ENCODE assay signal across 8 mouse cellular contexts in the genomic region with DNA sequence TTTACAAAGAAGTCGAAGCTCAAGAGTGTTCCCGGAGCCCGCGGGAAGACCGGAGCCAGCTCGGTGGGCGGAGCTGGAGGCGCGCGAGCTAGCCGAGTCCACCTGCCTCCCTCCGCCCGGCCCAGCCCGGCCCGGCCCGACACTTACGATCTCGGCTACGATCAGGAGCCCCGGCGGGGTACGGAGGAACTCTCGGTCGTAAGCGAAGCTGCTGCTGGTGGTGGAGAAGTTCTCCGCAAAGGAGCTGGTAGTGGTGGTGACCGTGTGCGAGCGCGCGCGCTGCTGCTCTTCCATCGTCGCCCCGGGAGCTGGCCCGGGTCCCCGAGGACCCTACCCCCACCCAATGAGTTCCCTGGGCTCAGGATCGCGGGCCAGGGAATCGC. TPM values are rescaled to one million over a fixed set of nuclear protein-coding genes. Genes with fewer than 3 reads are reported as not detected.
DNase-seq lines count a peak whose midpoint lies in the region; ATAC-seq and TF ChIP-seq lines count a peak whose summit lies in the region.

No protein-coding gene starts in this region.

- 0 out of 2 replicates have a peak, but pooled peaks cover 3% of the 10 kb centered on the region for H3K36me3 ChIP-seq in heart, embryonic 10.5 days
- H3K36me3 ChIP-seq in lung, embryonic 14.5 days (ENCODE audit: insufficient read depth), result no peaks in the 10 kb centered on the region

- TF ChIP-seq POLR2A in olfactory bulb, adult 2 months (IDR thresholded peaks at IDR 0.05; ENCODE audit: insufficient read depth, low read depth, low read length), result no peak

- DNase-seq in spleen, adult 18-20 months, result peak; percentile 7 to 46
- DNase-seq in spleen, adult 12 weeks (ENCODE audit: low spot score), result no peak
- peak; percentile 30 to 53 for DNase-seq in cerebellum, postnatal 25 days
- peak; percentile 77 for DNase-seq in heart, embryonic 10.5 days (ENCODE audit: low spot score)
- DNase-seq in kidney, adult 9 months, result peak; percentile 64
- peak; percentile 62 for DNase-seq in lung, embryonic 14.5 days
- DNase-seq in adipocyte (ENCODE audit: low spot score), result no peak

- WGBS in heart, embryonic 10.5 days, result under 1% methylated on average over 40 of the region's 40 CpGs
- WGBS in lung, embryonic 14.5 days, result under 1% methylated on average over 40 of the region's 40 CpGs
- 1% methylated on average over 40 of the region's 40 CpGs for WGBS in olfactory bulb, adult 2 months

- no peaks in the 10 kb centered on the region for H3K9me3 ChIP-seq in heart, embryonic 10.5 days
- no peaks in the 10 kb centered on the region for H3K9me3 ChIP-seq in lung, embryonic 14.5 days (ENCODE audit: low read depth, low read length)

- ATAC-seq in lung, embryonic 14.5 days (ENCODE audit: insufficient read depth), result peak; percentile 55

- peak overlapping the region; percentile 86 for H3K27ac ChIP-seq in heart, embryonic 10.5 days
- peak overlapping the region; percentile 84 for H3K27ac ChIP-seq in lung, embryonic 14.5 days (ENCODE audit: low read depth)
- H3K27ac ChIP-seq in olfactory bulb, adult 2 months (ENCODE audit: insufficient read depth, low read depth, low read length), result no peak overlapping the region

- TF ChIP-seq CTCF in lung, embryonic 14.5 days (IDR thresholded peaks at IDR 0.05; ENCODE audit: low read depth), result no peak
- no peak for TF ChIP-seq CTCF in olfactory bulb, adult 2 months (IDR thresholded peaks at IDR 0.05; ENCODE audit: insufficient read depth, low read depth, low read length)

- peak overlapping the region; percentile 66 for H3K9ac ChIP-seq in lung, embryonic 14.5 days

- peak overlapping the region; percentile 81 for H3K4me3 ChIP-seq in heart, embryonic 10.5 days
- H3K4me3 ChIP-seq in lung, embryonic 14.5 days (ENCODE audit: low read depth, low read length), result peak overlapping the region; percentile 70
- peak overlapping the region; percentile 53 for H3K4me3 ChIP-seq in olfactory bulb, adult 2 months (ENCODE audit: insufficient read depth, low read depth, low read length)

- H3K27me3 ChIP-seq in heart, embryonic 10.5 days (ENCODE audit: insufficient read depth, poor library complexity, severe bottlenecking), result 0 out of 2 replicates have a peak, but pooled peaks cover 7% of the 10 kb centered on the region
- peaks cover 11% of the 10 kb centered on the region for H3K27me3 ChIP-seq in lung, embryonic 14.5 days (ENCODE audit: insufficient read depth, low read length)

- H3K4me1 ChIP-seq in heart, embryonic 10.5 days, result peaks cover 8% of the 10 kb centered on the region
- no peaks in the 10 kb centered on the region; the same call in 1 of the 2 replicates for H3K4me1 ChIP-seq in lung, embryonic 14.5 days (ENCODE audit: insufficient read depth)
- H3K4me1 ChIP-seq in olfactory bulb, adult 2 months (ENCODE audit: control insufficient read depth, insufficient read depth, low read length), result peaks cover 12% of the 10 kb centered on the region

- peak overlapping the region; percentile 97 for H3K4me2 ChIP-seq in lung, embryonic 14.5 days

RNA-seq across cellular contexts. Expression of a gene that starts 0.3 kb away (rescaled TPM):
- 17.2 and 23.4 TPM in 2 replicates for polyA plus RNA-seq in heart, embryonic 10.5 days (2016; fragmentation: Nextera tagmentation; extraction: Ambion mirVana)
- polyA plus RNA-seq in lung, embryonic 14.5 days (2014; fragmentation: Nextera tagmentation; extraction: Ambion mirVana), result 75.4 and 81.5 TPM in 2 replicates
- polyA plus RNA-seq in olfactory bulb, adult 2 months (2012; ENCODE audit: insufficient read depth, insufficient read length, low replicate concordance, missing spikeins), result not detected in 2 replicates

Comparison
In these comparisons a context has a peak if more than half of its experiments do, and no peak if none do; other contexts are left out.
1. DNase-seq: peak in spleen, adult 18-20 months (2 of 2), cerebellum, postnatal 25 days (2 of 2), heart, embryonic 10.5 days (single experiment), kidney, adult 9 months (single experiment) and lung, embryonic 14.5 days (single experiment); none in spleen, adult 12 weeks (single experiment) and adipocyte (single experiment).
2. RNA of a gene that starts 0.3 kb away (polyA plus RNA-seq): 75.4 to 81.5 TPM in lung, embryonic 14.5 days and 17.2 to 23.4 TPM in heart, embryonic 10.5 days; not detected in olfactory bulb, adult 2 months; every median in the first group is over 10 times any median in the second.
3. Peak in every context shown above with its lines, with median percentiles within 50 percentile points of each other: H3K4me3 ChIP-seq.